Mouse (Mus musculus) E14TG2a.4 (cell line): Measurements from ENCODE around the gene Prkca.

Source experiments
- CTCF ChIP-seq: conservative IDR thresholded peaks from 2 replicates; pipeline ENCODE4 v1.5.1; 2014; ENCODE audit warnings: low read length
- NANOG ChIP-seq: IDR thresholded peaks from 2 replicates; pipeline ENCODE4 v1.6.1; 2014; ENCODE audit warnings: borderline replicate concordance, low read length, mixed read lengths
- POU5F1 ChIP-seq: IDR thresholded peaks from 2 replicates; pipeline ENCODE4 v1.6.1; 2014; ENCODE audit warnings: low read length, borderline replicate concordance

GRCm38 (mm10) chr11:108336445-108336844 lies 7.3 kb downstream of the Prkca start:
- no peak for TF ChIP-seq CTCF
- TF ChIP-seq POU5F1, result no peak
- no peak for TF ChIP-seq NANOG
